Mouse (Mus musculus): ENCODE results near the gene Hyal2. TPM values are rescaled to one million over a fixed set of nuclear protein-coding genes. Genes with fewer than 3 reads are reported as not detected.

Gene Hyal2
- polyA plus RNA-seq (2012; rRNA removed): 53.1 and 77.8 TPM in 2 replicates

DNA sequence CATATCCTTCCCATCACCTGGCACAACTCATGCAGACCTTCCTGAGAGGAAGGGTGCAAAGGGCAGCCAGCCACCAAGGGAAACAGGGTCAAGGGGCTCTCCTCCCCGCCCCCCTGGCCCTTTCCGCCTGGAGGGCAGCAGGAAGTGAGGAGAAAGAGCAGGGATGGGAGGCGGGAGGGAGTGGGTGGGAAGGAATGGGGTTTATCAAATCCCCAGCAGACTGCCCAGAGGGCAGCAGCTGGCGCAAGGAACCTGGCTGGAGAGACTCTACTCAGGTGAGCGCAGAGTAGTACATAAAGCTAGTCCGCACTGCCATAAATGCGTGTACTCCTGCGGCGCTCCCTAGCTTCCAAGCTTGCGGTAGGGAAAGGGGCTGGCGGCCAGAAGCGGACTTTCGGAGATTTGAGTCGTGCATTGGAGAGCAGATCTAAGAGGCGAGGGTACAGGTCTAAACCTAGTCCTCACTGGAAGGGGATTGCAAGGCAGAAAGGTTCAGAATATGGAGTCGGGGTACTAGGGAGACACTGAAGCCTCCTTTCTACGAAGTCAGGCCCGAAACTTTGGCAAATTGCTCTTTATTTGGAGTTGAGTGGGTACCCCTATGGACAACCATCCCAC lies at the start of gene Hyal2:
TSS of gene Hyal2 (plus strand) at position 244 of the 618 bp plus-strand sequence.

DNA sequence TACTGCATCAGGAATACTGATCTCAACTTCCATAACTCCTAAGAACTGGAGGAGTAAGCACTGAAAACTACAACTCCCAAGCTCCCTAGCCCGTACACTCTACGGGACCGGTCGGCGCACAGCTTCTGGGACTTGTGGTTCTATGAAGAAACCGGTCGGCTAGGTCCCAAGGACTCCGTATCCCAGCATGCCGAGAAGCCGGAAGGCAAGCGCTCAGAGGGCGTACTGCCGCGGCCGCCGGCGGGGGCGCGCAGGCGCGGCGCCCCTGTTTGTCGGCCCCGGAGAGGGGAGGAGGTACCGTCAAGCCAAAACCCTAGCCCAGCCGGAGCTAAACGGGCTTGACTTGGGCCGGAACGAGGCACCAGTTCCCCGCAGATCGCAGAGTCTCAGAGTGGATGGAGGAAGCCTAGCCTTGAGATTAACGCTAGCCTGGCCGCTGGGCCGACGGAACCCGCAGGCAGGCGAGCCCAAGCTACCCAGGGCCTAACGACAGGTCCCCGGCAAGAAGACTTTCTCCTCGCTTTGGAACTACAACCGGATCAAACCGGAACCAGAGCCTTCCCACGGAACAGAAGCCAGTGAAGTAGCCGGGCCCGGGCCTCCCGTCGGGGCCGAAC lies 33.8 kb upstream of the Hyal2 start, which contains the start of gene Tmem115:
TSS of gene Tmem115 (plus strand) at position 155 of the 617 bp plus-strand sequence.

GRCm38 (mm10) chr9:107541474-107542351 lies 26.0 kb upstream of the Hyal2 start, which contains the start of the genes Cyb561d2 and Nprl2:
Gene Cyb561d2, minus strand, starts transcription at chr9:107542193.
Gene Nprl2, plus strand, starts transcription at chr9:107542226.

GRCm38 (mm10) chr9:107547026-107547425 lies 20.7 kb upstream of the Hyal2 start, which contains the start of gene Zmynd10:
Gene Zmynd10, plus strand, starts transcription at chr9:107547298.

GRCm38 (mm10) chr9:107551117-107551889 lies 16.4 kb upstream of the Hyal2 start, which contains the start of gene Rassf1:
Gene Rassf1, plus strand, starts transcription at chr9:107551555.

DNA sequence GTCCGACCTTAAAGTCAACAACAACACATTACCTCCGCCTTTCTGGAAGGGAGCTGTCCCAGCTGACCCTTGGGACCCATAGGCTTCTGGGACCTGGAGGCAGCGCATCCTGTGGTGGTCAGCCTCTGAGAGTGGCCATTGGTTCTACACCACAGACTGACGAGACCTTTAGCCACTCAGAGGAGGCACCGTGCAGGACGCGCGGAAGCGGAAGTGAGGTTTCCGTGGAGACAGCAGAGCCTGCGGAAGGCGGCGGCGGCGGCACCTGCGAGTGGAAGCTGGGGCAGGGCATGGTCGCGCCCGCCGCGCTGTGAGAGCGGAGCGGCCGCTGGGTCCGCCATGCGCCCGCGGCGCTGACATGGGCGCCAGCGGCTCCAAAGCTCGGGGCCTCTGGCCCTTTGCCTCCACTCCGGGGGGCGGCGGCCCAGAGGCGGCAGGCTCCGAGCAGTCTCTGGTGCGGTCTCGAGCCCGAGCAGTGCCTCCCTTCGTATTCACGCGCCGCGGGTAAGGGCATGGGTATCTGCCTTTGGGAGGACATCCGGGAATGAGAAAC lies 4.6 kb upstream of the Hyal2 start, which contains the start of gene Tusc2:
TSS of gene Tusc2 (plus strand) at position 227 of the 553 bp plus-strand sequence.

GRCm38 (mm10) chr9:107576357-107577107 lies 8.8 kb downstream of the Hyal2 start, which contains the start of gene Hyal1:
Gene Hyal1, plus strand, starts transcription at chr9:107576927.

DNA sequence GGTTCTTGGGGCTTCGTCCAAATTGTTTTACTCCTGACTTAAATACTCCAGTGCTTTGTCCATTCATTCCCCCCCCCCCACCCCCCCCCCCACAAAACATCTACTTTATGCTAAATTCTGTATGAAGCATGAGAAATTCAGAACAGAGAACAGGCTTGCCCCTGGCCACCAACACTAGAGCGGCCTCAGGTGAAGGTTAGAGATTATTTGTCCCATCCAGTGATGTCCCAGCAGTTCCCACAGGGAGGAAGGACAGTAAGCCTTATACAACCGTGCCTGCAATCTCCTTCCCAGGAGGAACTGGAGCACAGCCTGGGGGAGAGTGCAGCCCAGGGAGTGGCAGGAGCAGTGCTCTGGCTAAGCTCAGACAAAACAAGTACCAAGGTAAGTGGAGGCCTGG lies 10.8 kb downstream of the Hyal2 start, which contains the start of gene Naa80:
TSS of gene Naa80 (plus strand) at position 301 of the 400 bp plus-strand sequence.

DNA sequence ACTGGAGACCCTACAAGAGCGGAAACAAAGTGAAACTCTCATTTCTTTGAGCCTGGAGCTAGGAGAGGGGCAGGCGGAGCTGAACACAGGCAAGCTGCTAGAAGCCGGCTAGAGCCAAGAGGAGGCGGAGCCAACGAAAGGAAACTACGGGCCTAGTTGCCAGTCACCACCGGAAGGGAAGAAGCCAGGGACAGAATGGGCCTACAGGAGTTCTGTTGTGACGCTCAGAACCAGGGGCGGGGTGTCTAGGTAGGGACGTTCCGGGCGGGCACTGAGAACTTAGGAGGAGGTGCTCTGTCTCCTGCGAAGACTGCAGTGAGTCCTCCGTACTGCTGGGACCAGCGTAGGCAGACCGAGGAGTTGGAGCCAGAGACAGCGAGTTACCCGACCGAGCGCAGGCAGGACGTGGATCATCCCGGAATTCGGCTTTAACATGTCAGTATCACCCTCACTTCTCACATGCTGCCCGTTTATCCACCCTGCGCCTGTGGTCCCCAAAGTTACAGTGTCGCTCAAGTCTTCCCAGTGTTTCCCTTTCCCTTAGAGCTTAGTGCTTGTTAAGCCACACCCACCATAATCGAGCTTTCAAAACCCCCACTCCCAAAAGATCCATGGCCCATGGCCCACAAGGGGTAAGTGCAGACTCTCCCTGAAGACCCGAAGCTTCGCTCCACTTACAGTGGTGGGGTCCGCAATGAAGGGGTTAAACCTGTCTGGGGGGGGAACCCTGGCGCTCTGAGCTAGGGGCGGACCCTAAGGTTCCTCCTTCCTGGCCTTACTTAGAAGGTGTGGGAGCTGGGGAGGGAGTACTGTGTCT lies 13.0 kb downstream of the Hyal2 start, which contains the start of gene Hyal3:
TSS of gene Hyal3 (plus strand) at position 318 of the 817 bp plus-strand sequence.

DNA sequence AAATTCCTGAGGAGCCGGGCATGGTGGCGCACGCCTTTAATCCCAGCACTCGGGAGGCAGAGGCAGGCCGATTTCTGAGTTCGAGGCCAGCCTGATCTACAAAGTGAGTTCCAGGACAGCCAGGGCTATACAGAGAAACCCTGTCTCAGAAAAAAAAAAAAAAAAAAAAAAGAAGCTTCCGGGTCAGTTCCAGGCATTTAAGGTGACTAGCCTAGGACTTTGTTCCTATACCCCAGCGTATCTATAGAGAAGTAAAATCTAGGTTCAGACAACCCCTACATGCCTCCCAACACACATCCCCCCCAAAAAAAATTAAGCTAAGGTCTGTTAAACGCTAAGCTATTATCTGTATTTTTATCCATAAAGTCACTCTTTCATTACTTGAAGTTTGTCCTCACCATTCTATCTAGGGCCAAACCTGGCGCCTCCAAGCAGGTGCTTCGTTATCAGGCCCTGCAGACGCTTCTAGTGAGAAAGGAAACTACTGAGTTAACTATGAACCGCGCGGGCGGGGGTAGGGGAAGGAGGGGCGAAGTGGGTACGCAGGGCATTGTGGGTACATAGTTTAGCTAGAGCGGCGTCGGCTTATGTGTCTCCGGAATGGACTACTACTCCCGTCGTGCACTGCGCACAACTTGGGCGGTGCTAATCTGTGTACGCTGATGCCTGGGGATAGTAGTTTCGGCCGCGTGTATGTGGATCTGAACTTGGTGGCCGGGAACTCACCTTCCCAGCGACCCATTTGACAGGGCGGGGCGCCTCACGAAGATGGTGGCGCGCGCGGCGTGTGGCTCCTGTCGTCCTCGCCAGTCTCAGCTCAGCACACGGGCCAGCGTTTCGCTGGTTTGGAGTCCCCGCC lies 19.5 kb downstream of the Hyal2 start, which contains the start of gene Ifrd2:
TSS of gene Ifrd2 (plus strand) at position 669 of the 859 bp plus-strand sequence.

DNA sequence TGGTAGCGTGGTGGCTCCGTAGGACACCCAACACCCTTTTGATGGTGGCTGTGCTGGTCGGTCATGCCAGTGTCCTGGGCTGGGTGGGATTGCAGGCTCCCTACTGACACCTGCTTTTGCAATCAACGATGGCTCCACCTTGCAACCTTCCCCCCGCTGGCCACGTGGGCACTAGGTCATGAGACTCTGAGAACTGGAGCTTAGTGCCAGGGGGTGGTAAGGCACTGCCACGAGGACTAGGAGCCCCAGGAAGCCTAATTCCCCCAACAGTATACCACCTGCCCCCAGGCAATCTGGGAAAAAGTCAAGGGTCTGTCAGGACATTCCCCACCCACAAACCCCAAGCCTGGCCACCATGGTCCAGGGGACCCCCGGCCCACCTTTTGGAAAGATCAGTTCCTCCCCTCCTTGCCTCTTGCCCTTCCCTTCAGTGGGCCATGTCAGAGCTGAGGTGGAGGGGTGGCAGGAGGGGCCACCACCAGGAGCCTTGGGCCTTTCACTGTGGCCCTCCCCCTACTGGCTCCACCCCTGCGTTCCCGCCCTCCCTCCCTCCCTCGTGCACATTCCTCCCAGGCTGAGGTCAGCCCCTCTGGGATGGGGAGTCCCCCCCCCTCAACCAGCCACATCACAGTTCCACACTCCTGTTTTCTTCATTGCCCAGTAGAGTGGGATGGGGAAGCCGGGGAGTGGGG lies 41.1 kb downstream of the Hyal2 start, which contains the start of gene Sema3b:
TSS of gene Sema3b (minus strand) at position 489 of the 692 bp plus-strand sequence.

Other genes starting within 250 kb of the Hyal2 start
- 20.2 and 25.9 TPM in 2 replicates for gene Hemk1, start 229.6 kb upstream of the Hyal2 start, polyA plus RNA-seq (2012; rRNA removed)
- gene 6430571L13Rik, start 227.3 kb upstream of the Hyal2 start, polyA plus RNA-seq (2012; rRNA removed): 1.6 and 2.2 TPM in 2 replicates
- gene Cacna2d2, start 168.3 kb upstream of the Hyal2 start, polyA plus RNA-seq (2012; rRNA removed): 27.9 and 45.8 TPM in 2 replicates
- gene Tmem115, start 34.0 kb upstream of the Hyal2 start, polyA plus RNA-seq (2012; rRNA removed): 21.1 and 23.1 TPM in 2 replicates
- gene Cyb561d2, start 25.8 kb upstream of the Hyal2 start, polyA plus RNA-seq (2012; rRNA removed): 13.6 and 13.9 TPM in 2 replicates
- gene Nprl2, start 25.7 kb upstream of the Hyal2 start, polyA plus RNA-seq (2012; rRNA removed): 31.2 and 44.2 TPM in 2 replicates
- 2.2 and 3.4 TPM in 2 replicates for gene Zmynd10, start 20.6 kb upstream of the Hyal2 start, polyA plus RNA-seq (2012; rRNA removed)
- gene Rassf1, start 16.4 kb upstream of the Hyal2 start, polyA plus RNA-seq (2012; rRNA removed): 47.5 and 79.5 TPM in 2 replicates
- gene Tusc2, start 4.7 kb upstream of the Hyal2 start, polyA plus RNA-seq (2012; rRNA removed): 48.6 and 54.3 TPM in 2 replicates
- gene Hyal1, start 9.0 kb downstream of the Hyal2 start, polyA plus RNA-seq (2012; rRNA removed): 5.0 and 8.1 TPM in 2 replicates
- gene Naa80, start 10.9 kb downstream of the Hyal2 start, polyA plus RNA-seq (2012; rRNA removed): 17.3 and 24.5 TPM in 2 replicates
- 0.61 and 0.80 TPM in 2 replicates for gene Hyal3, start 12.9 kb downstream of the Hyal2 start, polyA plus RNA-seq (2012; rRNA removed)
- 37.6 and 48.8 TPM in 2 replicates for gene Ifrd2, start 19.7 kb downstream of the Hyal2 start, polyA plus RNA-seq (2012; rRNA removed)
- 3.2 and 5.4 TPM in 2 replicates for gene Sema3b, start 41.3 kb downstream of the Hyal2 start, polyA plus RNA-seq (2012; rRNA removed)
- gene Gnai2, start 67.4 kb downstream of the Hyal2 start, polyA plus RNA-seq (2012; rRNA removed): 576 and 905 TPM in 2 replicates
- 11.8 and 17.3 TPM in 2 replicates for gene Slc38a3, start 101.6 kb downstream of the Hyal2 start, polyA plus RNA-seq (2012; rRNA removed)
- 0.21 and 0.30 TPM in 2 replicates for gene Gnat1, start 111.8 kb downstream of the Hyal2 start, polyA plus RNA-seq (2012; rRNA removed)
- 65.6 and 115 TPM in 2 replicates for gene Sema3f, start 142.5 kb downstream of the Hyal2 start, polyA plus RNA-seq (2012; rRNA removed)
- 180 and 206 TPM in 2 replicates for gene Rbm5, start 203.1 kb downstream of the Hyal2 start, polyA plus RNA-seq (2012; rRNA removed)

Data from central nervous system, embryonic 11.5 days (tissue).